Mouse (Mus musculus) E14TG2a.4 (cell line): ENCODE results near the gene Gramd1a.

Experiments
- CTCF ChIP-seq: conservative IDR thresholded peaks from 2 replicates; pipeline ENCODE4 v1.5.1; 2014; ENCODE audit warnings: low read length
- POU5F1 ChIP-seq: IDR thresholded peaks from 2 replicates; pipeline ENCODE4 v1.6.1; 2014; ENCODE audit warnings: low read length, borderline replicate concordance

DNA sequence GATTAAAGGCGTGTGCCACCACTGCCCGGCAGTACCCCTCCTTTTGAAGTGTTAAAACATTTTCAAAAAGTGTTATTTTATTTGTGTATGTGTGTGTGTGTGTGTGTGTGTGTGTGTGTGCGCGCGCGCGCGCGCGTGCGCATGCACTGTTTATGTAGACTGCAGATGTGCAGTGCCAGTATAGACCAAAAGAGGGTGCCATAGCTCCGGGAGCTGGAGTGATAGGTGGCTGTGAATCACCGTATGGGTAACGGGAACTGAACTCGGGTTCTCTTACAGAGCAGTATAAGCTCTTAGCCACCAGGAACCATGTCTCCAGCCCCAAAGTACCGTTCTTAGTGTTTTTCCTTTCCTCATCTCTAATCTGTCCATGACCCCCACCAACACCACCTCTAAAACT, 10.8 kb downstream of the Gramd1a start:
- TF ChIP-seq CTCF = peak; percentile 54
- no peak for TF ChIP-seq POU5F1
